Mouse (Mus musculus) liver (tissue): ENCODE measurements around the gene Tmem189.
"Not testable (repeated sequence)": the region's sequence is repeated elsewhere in the genome, so short reads cannot be mapped to it uniquely, and the experiment has no call there.

Experiments used
- DNase-seq: peaks from one replicate; pipeline ENCODE4 v3.0.0-alpha.2; 2020; ENCODE audit warnings: mixed read lengths

The Tmem189 gene

GRCm38 (mm10) chr2:167646411-167646810 lies 43.2 kb downstream of the Tmem189 start:
- DNase-seq, result no peak

DNA sequence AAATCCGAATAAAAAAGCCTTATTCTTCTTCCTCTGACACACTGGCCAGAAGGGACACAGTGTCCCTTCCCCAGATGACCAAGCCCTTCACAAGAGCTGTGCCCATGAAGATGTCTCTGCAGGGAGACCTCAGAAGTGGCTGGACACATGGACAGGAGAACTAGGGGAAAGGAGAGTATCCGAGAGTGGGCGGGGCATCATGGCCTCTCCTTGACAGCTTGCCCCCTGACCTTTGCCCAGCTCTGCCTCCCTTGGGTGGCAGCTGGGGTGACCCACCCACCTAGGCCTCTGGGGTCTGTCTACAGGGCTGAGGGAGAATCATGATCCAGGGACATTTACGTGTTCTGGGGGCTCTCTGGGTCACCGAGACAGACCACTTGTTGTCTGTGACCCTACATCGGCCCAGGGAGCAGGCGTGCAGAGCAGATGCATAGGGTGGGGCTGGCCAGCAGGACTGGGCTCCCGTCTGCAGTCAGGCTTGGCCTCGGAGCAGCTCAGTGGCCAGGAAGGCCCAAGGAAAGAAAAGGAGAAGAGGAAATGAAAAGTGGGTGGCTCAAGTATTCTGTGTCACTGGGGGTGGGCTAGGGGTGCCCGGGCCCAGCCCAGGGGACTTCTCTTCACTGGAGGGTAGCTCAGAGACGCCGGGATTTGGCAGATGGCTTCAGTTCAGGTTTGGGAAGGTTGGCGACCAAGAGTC lies 46.1 kb downstream of the Tmem189 start:
- DNase-seq, result not testable (repeated sequence)

DNA sequence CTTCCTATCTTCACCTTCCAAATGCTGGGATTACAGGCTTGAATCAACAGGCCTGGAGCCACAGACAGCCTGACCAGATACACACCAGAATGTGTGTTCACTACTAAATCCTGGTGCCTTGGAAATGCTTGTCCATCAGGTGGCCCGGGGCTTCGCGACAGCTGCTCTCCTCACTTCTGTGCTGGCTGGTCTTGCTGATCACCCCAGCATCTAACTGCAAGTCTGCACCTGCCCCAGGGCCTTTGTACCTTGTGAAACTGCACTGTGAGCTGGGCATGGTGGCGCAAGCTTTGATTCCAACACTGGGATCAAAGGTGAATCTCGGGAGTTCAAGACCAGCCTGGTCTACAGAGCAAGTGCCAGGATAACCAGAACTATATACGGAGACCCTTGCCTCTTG lies 47.5 kb downstream of the Tmem189 start:
- DNase-seq, result no peak

DNA sequence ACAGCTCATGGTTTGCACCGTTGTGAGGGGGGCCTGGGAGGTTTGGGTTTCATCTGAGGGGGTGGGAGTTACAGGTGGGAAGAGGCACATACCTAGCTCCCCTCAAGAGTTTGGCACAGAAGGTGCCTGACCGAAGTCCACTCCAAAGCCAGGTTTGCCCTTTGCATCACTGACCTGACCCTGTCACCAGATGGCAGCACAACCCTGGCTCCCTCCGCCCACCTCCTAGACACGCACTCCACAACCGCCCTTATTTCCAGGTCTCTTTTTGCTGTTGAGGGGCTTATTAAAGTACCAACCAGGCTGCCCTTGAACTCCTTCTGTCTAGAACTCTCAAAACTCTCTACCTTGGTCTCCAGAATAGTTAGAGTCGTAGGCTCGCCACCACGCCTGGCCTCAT lies 48.3 kb downstream of the Tmem189 start:
- DNase-seq, result peak; percentile 62

- peak; percentile 62 for DNase-seq
Measured at GRCm38 (mm10) chr2:167640279-167640678, 49.3 kb downstream of the Tmem189 start.

GRCm38 (mm10) chr2:167634865-167635512 lies 54.6 kb downstream of the Tmem189 start:
- no peak for DNase-seq

GRCm38 (mm10) chr2:167634338-167634770 lies 55.3 kb downstream of the Tmem189 start:
- peak; percentile 97 for DNase-seq

DNA sequence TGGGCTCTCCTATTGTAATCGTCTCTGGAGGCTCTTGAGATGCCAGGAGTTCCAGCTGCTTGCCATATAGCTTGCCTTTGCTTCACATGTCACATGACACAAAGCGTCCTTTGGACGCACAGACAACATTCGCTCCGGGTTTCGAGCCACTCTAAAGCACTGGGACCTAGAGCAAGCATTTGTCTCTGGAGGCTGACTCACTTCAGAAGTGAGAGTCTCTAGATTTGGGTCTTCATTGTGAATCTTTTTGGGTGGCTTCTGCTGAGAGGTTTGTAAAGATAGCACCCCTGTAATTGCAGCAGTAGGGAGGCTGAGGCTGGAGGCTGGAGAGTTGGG lies 56.1 kb downstream of the Tmem189 start:
- DNase-seq, result no peak

DNA sequence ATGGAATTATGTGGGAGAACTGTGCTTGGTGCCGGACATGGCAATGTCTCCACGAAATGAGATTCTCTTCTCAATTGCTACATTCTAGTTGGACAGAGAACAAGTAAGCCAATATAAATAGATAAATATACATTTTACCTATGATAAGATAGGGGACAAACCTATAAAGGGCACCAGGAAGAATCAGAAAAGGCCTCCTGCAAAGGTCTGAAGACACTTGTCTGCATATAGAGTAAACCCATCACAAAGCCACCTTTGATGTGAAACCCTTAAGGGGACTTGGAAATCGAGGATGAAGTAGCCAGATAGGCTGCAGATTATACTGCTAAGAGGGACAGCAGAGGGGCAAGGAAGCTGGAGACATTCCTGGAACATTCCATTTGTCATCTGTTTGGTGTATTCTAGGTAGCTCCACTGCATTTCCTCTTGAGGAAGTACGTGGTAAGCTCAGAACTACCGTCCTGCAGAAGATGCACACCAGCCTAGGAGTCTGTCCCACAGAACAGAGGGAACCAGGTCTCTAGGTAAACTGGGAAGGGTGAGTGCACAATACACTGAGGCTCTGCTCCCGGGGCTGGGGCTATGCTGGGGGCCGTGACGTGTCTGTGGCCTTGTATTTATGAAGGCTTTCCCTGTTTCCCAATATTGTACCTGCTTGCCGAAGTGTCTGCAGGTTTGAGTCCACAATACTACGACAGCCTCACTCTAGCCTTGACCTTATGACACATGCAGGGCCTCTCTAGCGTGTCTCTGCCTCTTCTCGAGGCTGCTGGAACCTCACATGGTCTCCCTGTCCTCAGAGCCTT lies 56.7 kb downstream of the Tmem189 start:
- no peak for DNase-seq

- DNase-seq, result peak; percentile 99
Measured at GRCm38 (mm10) chr2:167631591-167632448, 57.8 kb downstream of the Tmem189 start, which contains the start of gene Ube2v1. Gene Ube2v1, minus strand, starts transcription at chr2:167632095.

- peak; percentile 72 for DNase-seq
Measured at GRCm38 (mm10) chr2:167631181-167631590, 58.4 kb downstream of the Tmem189 start.

GRCm38 (mm10) chr2:167630421-167630820 lies 59.2 kb downstream of the Tmem189 start:
- DNase-seq, result peak; percentile 64

DNA sequence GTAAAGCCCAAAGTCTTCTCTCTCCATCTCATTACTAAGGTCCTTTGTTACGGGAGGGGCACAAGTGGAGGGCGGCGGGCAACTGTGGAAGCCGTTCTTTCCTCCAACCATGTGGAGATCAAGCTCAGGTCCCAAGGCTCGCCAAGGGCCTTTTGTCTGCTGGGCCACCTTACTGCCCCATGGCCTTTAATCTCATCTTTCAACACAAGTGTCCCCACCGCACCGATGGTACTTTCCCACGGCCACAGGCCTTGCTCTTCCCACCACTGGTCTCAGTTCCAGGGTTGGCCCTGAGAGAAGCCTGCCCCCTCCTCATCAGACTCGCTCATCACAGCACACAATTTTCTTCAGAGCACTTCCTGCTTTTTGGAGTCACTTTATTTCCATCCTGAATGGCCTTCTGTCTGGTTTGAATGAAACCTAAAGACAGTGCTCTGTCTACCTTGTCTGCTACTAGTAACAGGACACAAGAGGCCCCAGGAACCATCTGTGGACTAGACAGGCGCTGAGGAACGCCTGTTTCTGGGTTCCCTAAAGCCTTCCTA lies 59.9 kb downstream of the Tmem189 start:
- DNase-seq, result peak; percentile 50

GRCm38 (mm10) chr2:167628872-167629271 lies 60.8 kb downstream of the Tmem189 start:
- DNase-seq, result peak; percentile 93

GRCm38 (mm10) chr2:167627019-167627418 lies 62.6 kb downstream of the Tmem189 start:
- no peak for DNase-seq

- DNase-seq, result no peak
Measured at GRCm38 (mm10) chr2:167625670-167626069, 64.0 kb downstream of the Tmem189 start.

- no peak for DNase-seq
Measured at GRCm38 (mm10) chr2:167624368-167625075, 65.1 kb downstream of the Tmem189 start.

- no peak for DNase-seq
Measured at GRCm38 (mm10) chr2:167622965-167623364, 66.7 kb downstream of the Tmem189 start.

DNA sequence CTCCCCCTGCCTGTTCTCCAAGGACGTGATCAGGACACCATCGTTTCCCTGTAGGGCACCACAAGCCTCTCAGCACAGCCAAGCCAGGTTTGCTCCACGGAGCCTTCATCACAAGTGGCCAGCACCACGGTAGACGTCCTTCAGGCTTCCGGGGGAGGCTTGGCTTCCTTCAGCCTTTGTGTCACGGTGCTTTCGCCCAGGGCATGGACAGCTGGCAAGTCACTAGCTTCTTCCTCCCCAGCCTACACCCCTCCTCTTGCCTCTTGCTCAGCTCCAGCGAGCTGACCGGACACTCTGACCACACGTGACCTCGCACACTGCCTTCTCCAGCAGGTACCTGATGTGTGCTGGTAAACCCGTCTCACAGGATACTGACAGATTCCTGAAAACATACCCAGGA lies 67.3 kb downstream of the Tmem189 start:
- no peak for DNase-seq

GRCm38 (mm10) chr2:167621255-167622087 lies 68.2 kb downstream of the Tmem189 start:
- no peak for DNase-seq

DNA sequence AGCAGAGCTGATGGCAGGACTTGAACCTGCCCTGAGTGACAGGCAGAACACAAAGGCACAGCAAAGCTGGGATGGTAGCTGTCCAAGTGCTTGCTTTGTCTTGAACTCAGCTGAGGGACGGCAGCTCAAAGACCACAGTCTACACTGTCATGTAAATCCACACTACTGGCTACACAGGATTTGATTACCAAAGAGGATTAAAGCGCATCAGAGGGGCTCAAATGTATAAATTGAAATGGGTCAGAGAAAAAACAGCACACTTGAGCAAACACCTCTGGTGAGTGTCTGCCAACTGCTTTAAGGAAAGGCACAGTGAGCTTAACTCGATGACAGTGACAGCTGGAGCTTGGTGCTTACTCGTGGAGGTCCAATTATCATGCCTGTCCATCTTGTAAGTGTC lies 72.2 kb downstream of the Tmem189 start:
- DNase-seq, result no peak
